Mouse (Mus musculus) cortical plate, adult 2 months (tissue): ENCODE measurements at regions not wholly inside any gene's neighbourhood (a gene's known extent, or its start where the extent isn't known, plus 50 kb on each side); places are given as distances from the start of the nearest gene placed in this dataset.

Experiments used
- H3K27ac ChIP-seq: fragments of 200-500 bp; 2 replicates; pipeline ENCODE4 v1.5.1; 2012; ENCODE audit warnings: low read length, control low read depth, inconsistent platforms; ENCODE audit not compliant: insufficient read depth
- H3K4me1 ChIP-seq: fragments of 200-500 bp; 2 replicates; pipeline ENCODE4 v1.6.1; 2011; ENCODE audit warnings: low read length; ENCODE audit not compliant: control insufficient read depth, insufficient read depth
- H3K4me3 ChIP-seq: fragments of 200-500 bp; 2 replicates; pipeline ENCODE4 v1.5.1; 2011; ENCODE audit warnings: mild to moderate bottlenecking, low read length, control low read depth; ENCODE audit not compliant: insufficient read depth
- CTCF ChIP-seq: fragments of 200-500 bp; IDR thresholded peaks from 2 replicates; pipeline ENCODE4 v1.5.1; 2011; ENCODE audit warnings: mild to moderate bottlenecking, control low read depth, low read length; ENCODE audit not compliant: insufficient read depth; ENCODE audit errors: extremely low read depth
- POLR2A ChIP-seq: fragments of 200-500 bp; IDR thresholded peaks from 2 replicates; pipeline ENCODE4 v1.6.1; 2011; ENCODE audit warnings: mild to moderate bottlenecking, low read length, control low read depth; ENCODE audit not compliant: insufficient read depth; ENCODE audit errors: extremely low read depth

GRCm38 (mm10) chr13:101568985-101569631 lies 198.9 kb downstream of the Pik3r1 start:
- no peak overlapping the region for H3K27ac ChIP-seq
- H3K4me3 ChIP-seq, result no peak overlapping the region
- H3K4me1 ChIP-seq, result no peaks in the 10 kb centered on the region
- TF ChIP-seq POLR2A, result no peak
- no peak for TF ChIP-seq CTCF

- H3K4me1 ChIP-seq, result no peaks in the 10 kb centered on the region
- no peak overlapping the region for H3K4me3 ChIP-seq
- H3K27ac ChIP-seq, result no peak overlapping the region
- TF ChIP-seq CTCF (no peak), POLR2A (no peak)
Observed at GRCm38 (mm10) chr13:101565323-101565722, 202.7 kb downstream of the Pik3r1 start.

GRCm38 (mm10) chr13:101555371-101555874 lies 212.6 kb downstream of the Pik3r1 start:
- TF ChIP-seq POLR2A, result no peak
- Histone ChIP-seq H3K27ac (no peak overlapping the region), H3K4me3 (no peak overlapping the region), H3K4me1 (no peaks in the 10 kb centered on the region)

- Histone ChIP-seq H3K27ac (no peak overlapping the region), H3K4me3 (no peak overlapping the region), H3K4me1 (no peaks in the 10 kb centered on the region)
- no peak for TF ChIP-seq POLR2A
- no peak for TF ChIP-seq CTCF
Observed at GRCm38 (mm10) chr13:101553131-101553549, 214.9 kb downstream of the Pik3r1 start.

GRCm38 (mm10) chr13:101552451-101552850 lies 215.6 kb downstream of the Pik3r1 start:
- Histone ChIP-seq H3K27ac (no peak overlapping the region), H3K4me3 (no peak overlapping the region), H3K4me1 (no peaks in the 10 kb centered on the region)
- no peak for TF ChIP-seq POLR2A
- TF ChIP-seq CTCF, result no peak

GRCm38 (mm10) chr13:101551068-101551467 lies 216.9 kb downstream of the Pik3r1 start:
- H3K4me1 ChIP-seq, result no peaks in the 10 kb centered on the region
- no peak overlapping the region for H3K4me3 ChIP-seq
- H3K27ac ChIP-seq, result no peak overlapping the region
- no peak for TF ChIP-seq POLR2A
- no peak for TF ChIP-seq CTCF

GRCm38 (mm10) chr13:101550526-101550925 lies 217.5 kb downstream of the Pik3r1 start:
- no peaks in the 10 kb centered on the region for H3K4me1 ChIP-seq
- TF ChIP-seq CTCF, result no peak
- TF ChIP-seq POLR2A, result no peak
- H3K27ac ChIP-seq, result no peak overlapping the region
- H3K4me3 ChIP-seq, result no peak overlapping the region

GRCm38 (mm10) chr13:101547887-101548286 lies 220.1 kb downstream of the Pik3r1 start:
- Histone ChIP-seq H3K4me1 (no peaks in the 10 kb centered on the region), H3K4me3 (no peak overlapping the region), H3K27ac (no peak overlapping the region)
- no peak for TF ChIP-seq POLR2A
- TF ChIP-seq CTCF, result no peak

GRCm38 (mm10) chr13:101547365-101547764 lies 220.7 kb downstream of the Pik3r1 start:
- no peaks in the 10 kb centered on the region for H3K4me1 ChIP-seq
- no peak for TF ChIP-seq POLR2A
- no peak for TF ChIP-seq CTCF
- no peak overlapping the region for H3K4me3 ChIP-seq
- H3K27ac ChIP-seq, result no peak overlapping the region

- H3K4me3 ChIP-seq, result no peak overlapping the region
- H3K27ac ChIP-seq, result no peak overlapping the region
- peaks cover under 1% of the 10 kb centered on the region for H3K4me1 ChIP-seq
- TF ChIP-seq POLR2A (no peak), CTCF (no peak)
Observed at GRCm38 (mm10) chr13:101545344-101546181, 222.5 kb downstream of the Pik3r1 start.
